Mouse (Mus musculus): ENCODE data around the gene Grm4. TPM values are rescaled to one million over a fixed set of nuclear protein-coding genes. Genes with fewer than 3 reads are reported as not detected.

Grm4 gene
- polyA plus RNA-seq, 1 experiment from 2014 or later = 11.0 TPM

DNA sequence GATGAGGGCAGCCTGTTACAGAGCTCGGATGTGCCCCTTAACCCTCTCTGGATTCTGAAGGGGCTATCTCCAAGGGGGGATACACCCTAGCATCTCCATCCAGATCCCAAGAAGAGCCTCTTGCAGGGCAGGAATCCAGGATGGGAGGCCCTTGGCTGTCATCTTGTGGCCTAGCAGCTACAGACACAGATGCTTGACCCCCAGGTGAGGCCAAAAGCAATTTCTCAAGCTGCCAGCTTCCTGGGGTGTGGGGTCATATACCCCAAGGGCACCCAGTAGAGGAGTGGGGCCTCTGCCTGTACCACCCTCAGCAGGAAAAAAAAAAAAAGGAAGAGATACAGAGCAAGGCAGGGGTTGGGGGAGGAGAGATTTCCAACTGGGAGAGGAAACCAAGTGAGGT lies 87.1 kb downstream of the Grm4 start:
- no peak overlapping the region for H3K9ac ChIP-seq (ENCODE audit: low read depth, low read length)
- no peak for ATAC-seq
- no peak overlapping the region for H3K4me2 ChIP-seq (ENCODE audit: low read length)
- no peak overlapping the region for H3K27ac ChIP-seq (ENCODE audit: low read length)
- no peaks in the 10 kb centered on the region for H3K9me3 ChIP-seq (replicated peaks; ENCODE audit: control insufficient read depth, low read length, poor library complexity, severe bottlenecking)
- no peak overlapping the region for H3K4me3 ChIP-seq (ENCODE audit: low read depth, low read length)
- 95% methylated on average over 1 of the region's 1 CpGs for WGBS
- peaks cover 3% of the 10 kb centered on the region; the same call in 1 of the 2 replicates for H3K36me3 ChIP-seq (ENCODE audit: control insufficient read depth, insufficient read depth, low read length)
- H3K4me1 ChIP-seq (ENCODE audit: control insufficient read depth, insufficient read depth, low read length) = peaks cover 10% of the 10 kb centered on the region
- no peaks in the 10 kb centered on the region for H3K27me3 ChIP-seq (ENCODE audit: control insufficient read depth, insufficient read depth, low read depth, low read length)

DNA sequence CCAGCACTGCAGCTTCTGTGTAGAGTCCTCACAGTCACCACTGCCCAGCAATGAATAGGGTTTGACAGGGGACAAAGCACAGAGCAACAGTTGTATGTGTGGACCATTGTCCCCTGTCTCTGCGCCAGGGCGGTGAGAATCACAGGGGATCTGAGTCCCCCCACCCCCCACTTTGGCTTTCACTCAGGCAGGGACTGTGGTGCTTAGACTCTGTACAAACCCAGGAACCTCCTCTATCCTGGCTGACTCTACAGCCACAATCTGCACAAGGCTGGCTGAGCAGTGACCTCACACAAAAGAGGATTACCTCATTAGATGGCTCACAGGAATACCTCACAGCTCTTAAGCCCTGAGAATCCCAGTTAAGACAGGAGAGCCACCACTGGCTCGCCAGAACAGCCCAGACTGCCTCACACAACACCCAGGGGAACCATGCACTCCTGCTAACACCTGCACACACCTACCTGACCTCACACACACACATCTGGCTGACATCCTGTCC lies 88.0 kb downstream of the Grm4 start:
- Histone ChIP-seq H3K27ac (ENCODE audit: low read length) (no peak overlapping the region), H3K4me1 (ENCODE audit: control insufficient read depth, insufficient read depth, low read length) (peaks cover 10% of the 10 kb centered on the region), H3K9ac (ENCODE audit: low read depth, low read length) (no peak overlapping the region), H3K4me2 (ENCODE audit: low read length) (no peak overlapping the region), H3K36me3 (ENCODE audit: control insufficient read depth, insufficient read depth, low read length) (peaks cover 3% of the 10 kb centered on the region; the same call in 1 of the 2 replicates), H3K9me3 (replicated peaks; ENCODE audit: control insufficient read depth, low read length, poor library complexity, severe bottlenecking) (peaks cover 4% of the 10 kb centered on the region), H3K27me3 (ENCODE audit: control insufficient read depth, insufficient read depth, low read depth, low read length) (no peaks in the 10 kb centered on the region), H3K4me3 (ENCODE audit: low read depth, low read length) (no peak overlapping the region)
- ATAC-seq = no peak
- 21% methylated on average over 3 of the region's 3 CpGs for WGBS

DNA sequence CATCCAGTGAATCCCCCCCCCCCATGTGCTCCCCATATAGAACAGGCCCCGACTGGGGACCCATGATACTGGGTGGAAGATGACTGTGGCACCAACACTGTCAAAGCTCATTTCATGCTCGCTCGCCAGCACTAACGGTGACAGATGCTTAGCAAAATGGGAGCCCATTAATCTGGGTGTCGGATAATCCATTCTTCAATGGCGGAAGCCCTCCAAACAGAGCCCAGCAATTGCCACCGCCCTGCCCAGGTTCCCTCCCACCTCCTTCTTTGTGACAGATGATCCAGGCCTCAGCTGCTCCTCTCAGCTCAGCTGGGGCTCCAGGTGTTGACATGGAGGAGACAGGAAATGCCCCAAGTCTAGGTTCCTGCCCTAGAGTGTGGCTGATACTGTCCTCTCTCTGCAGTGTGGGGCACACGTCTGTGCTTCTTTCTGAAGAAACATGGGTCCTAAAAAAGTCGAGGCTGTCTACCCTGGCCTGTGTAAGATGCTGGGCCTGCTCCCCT lies 89.0 kb downstream of the Grm4 start:
- Histone ChIP-seq H3K4me1 (ENCODE audit: control insufficient read depth, insufficient read depth, low read length) (peaks cover 10% of the 10 kb centered on the region), H3K36me3 (ENCODE audit: control insufficient read depth, insufficient read depth, low read length) (no peaks in the 10 kb centered on the region), H3K9me3 (replicated peaks; ENCODE audit: control insufficient read depth, low read length, poor library complexity, severe bottlenecking) (peaks cover 4% of the 10 kb centered on the region), H3K4me3 (ENCODE audit: low read depth, low read length) (no peak overlapping the region), H3K27me3 (ENCODE audit: control insufficient read depth, insufficient read depth, low read depth, low read length) (no peaks in the 10 kb centered on the region), H3K9ac (ENCODE audit: low read depth, low read length) (no peak overlapping the region), H3K4me2 (ENCODE audit: low read length) (no peak overlapping the region), H3K27ac (ENCODE audit: low read length) (no peak overlapping the region)
- 29% methylated on average over 9 of the region's 9 CpGs for WGBS
- no peak for ATAC-seq

DNA sequence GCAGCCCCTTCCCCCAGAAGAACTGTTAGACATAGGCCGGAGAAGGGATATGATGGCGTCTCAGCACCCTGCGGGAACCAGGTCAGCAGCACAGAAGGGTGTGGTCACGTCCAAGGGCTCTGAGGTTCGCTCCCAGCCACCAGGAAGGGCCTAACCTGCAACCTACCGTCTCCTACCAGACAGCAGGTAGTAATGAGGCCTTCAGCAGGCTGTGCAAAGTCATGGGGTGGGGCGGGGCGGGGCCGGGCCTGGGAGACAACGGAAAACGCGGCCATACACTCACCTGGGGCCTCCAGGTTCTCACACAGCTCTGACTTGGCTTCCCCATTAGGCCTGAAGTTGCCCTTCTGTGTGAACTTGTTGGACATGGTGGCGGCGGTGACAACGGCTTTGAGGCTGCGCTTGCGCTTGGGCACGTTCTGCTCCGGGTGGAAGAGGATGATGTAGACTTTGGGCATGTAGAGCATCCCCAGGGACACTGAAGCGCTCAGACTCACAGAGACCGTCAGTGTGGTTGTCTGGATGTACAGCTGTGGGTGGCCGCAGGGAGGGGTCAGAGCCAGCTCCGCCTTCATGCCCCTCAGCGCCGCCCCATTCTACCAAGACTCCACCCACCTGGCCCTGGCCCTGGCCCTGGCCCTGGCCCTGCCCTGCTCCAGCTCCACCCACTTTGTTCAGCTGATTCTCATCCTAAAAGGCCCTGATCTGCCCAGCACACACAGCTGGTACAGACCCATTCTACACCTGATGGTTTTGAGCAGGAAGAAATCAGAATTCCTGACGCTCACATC lies 90.0 kb downstream of the Grm4 start:
- WGBS = 90% methylated on average over 26 of the region's 26 CpGs
- no peaks in the 10 kb centered on the region for H3K27me3 ChIP-seq (ENCODE audit: control insufficient read depth, insufficient read depth, low read depth, low read length)
- H3K9me3 ChIP-seq (replicated peaks; ENCODE audit: control insufficient read depth, low read length, poor library complexity, severe bottlenecking) = peaks cover 4% of the 10 kb centered on the region
- ATAC-seq = no peak
- no peak overlapping the region for H3K9ac ChIP-seq (ENCODE audit: low read depth, low read length)
- no peaks in the 10 kb centered on the region for H3K36me3 ChIP-seq (ENCODE audit: control insufficient read depth, insufficient read depth, low read length)
- H3K27ac ChIP-seq (ENCODE audit: low read length) = no peak overlapping the region
- peaks cover 10% of the 10 kb centered on the region for H3K4me1 ChIP-seq (ENCODE audit: control insufficient read depth, insufficient read depth, low read length)
- no peak overlapping the region for H3K4me2 ChIP-seq (ENCODE audit: low read length)
- H3K4me3 ChIP-seq (ENCODE audit: low read depth, low read length) = no peak overlapping the region

DNA sequence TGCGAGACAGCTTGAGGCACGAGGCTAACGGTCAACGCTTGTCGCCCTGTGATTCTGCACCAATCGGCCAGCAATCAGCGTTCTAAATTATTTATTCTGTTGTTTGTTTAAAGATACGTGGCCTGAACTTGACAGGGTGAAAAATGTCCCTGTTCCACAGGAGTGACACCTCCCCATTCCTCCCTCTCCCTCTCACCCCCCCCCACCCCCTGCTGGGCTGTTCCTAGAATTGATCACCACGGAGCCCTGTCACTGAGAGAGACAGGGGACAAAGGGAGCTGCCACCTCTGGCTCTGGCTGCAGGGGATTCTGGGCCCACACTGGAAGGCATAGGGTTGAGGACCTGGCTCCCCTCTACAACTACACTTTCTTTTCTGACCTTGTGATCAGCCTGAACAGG lies 91.4 kb downstream of the Grm4 start:
- WGBS = 52% methylated on average over 9 of the region's 9 CpGs
- H3K9me3 ChIP-seq (replicated peaks; ENCODE audit: control insufficient read depth, low read length, poor library complexity, severe bottlenecking) = peaks cover 4% of the 10 kb centered on the region
- no peaks in the 10 kb centered on the region for H3K27me3 ChIP-seq (ENCODE audit: control insufficient read depth, insufficient read depth, low read depth, low read length)
- no peak overlapping the region for H3K4me3 ChIP-seq (ENCODE audit: low read depth, low read length)
- 0 out of 2 replicates have a peak, but pooled peaks cover 5% of the 10 kb centered on the region for H3K4me1 ChIP-seq (ENCODE audit: control insufficient read depth, insufficient read depth, low read length)
- ATAC-seq = no peak
- no peaks in the 10 kb centered on the region for H3K36me3 ChIP-seq (ENCODE audit: control insufficient read depth, insufficient read depth, low read length)
- no peak overlapping the region for H3K4me2 ChIP-seq (ENCODE audit: low read length)
- H3K27ac ChIP-seq (ENCODE audit: low read length) = no peak overlapping the region
- no peak overlapping the region for H3K9ac ChIP-seq (ENCODE audit: low read depth, low read length)

DNA sequence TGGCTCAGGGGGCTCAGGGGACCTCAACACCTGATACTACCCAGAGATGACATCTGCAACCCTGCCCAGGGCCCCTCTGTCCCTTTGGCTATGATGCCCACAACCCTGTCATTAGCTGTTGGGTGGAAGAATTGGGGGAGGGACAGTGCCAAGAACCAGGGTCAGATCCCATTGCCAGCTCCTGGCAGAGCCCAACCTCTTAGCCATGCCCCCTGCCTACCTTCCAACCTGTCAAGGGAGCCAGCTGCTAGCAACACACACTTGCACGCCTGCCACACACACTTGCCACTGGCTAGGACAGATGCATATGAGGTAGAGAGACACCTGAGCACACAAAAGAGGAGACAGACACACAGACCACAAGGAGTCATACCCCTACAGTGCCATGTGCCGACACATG lies 96.2 kb downstream of the Grm4 start:
- ATAC-seq = no peak
- no peak overlapping the region for H3K4me2 ChIP-seq (ENCODE audit: low read length)
- H3K4me1 ChIP-seq (ENCODE audit: control insufficient read depth, insufficient read depth, low read length) = peaks cover 19% of the 10 kb centered on the region
- no peaks in the 10 kb centered on the region for H3K27me3 ChIP-seq (ENCODE audit: control insufficient read depth, insufficient read depth, low read depth, low read length)
- WGBS = 81% methylated on average over 2 of the region's 2 CpGs
- no peak overlapping the region for H3K9ac ChIP-seq (ENCODE audit: low read depth, low read length)
- H3K27ac ChIP-seq (ENCODE audit: low read length) = no peak overlapping the region
- H3K9me3 ChIP-seq (replicated peaks; ENCODE audit: control insufficient read depth, low read length, poor library complexity, severe bottlenecking) = peaks cover 4% of the 10 kb centered on the region
- H3K36me3 ChIP-seq (ENCODE audit: control insufficient read depth, insufficient read depth, low read length) = no peaks in the 10 kb centered on the region
- no peak overlapping the region for H3K4me3 ChIP-seq (ENCODE audit: low read depth, low read length)

DNA sequence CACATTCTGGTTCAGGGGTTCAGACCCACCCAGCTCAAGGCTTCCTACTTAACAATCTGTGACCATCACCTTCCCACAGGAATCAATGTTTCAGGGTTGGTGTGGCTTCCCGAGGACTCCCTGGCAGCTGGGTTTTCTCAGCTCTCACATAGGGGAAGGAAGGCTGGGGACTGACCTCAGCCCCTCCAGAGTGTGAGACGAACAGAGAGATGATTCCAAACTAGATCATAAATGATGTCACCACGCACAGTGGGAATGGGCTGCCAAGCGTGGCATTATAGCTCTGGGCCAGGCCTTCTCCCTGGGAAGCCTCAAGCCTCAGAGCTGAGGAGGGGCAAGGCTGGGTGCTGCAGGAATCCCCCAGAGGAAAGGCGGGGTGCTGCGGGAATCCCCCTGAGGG lies 96.8 kb downstream of the Grm4 start:
- no peaks in the 10 kb centered on the region for H3K36me3 ChIP-seq (ENCODE audit: control insufficient read depth, insufficient read depth, low read length)
- H3K4me3 ChIP-seq (ENCODE audit: low read depth, low read length) = no peak overlapping the region
- H3K4me1 ChIP-seq (ENCODE audit: control insufficient read depth, insufficient read depth, low read length) = peaks cover 19% of the 10 kb centered on the region
- H3K27me3 ChIP-seq (ENCODE audit: control insufficient read depth, insufficient read depth, low read depth, low read length) = no peaks in the 10 kb centered on the region
- no peak overlapping the region for H3K9ac ChIP-seq (ENCODE audit: low read depth, low read length)
- no peak for ATAC-seq
- WGBS = 80% methylated on average over 6 of the region's 6 CpGs
- H3K9me3 ChIP-seq (replicated peaks; ENCODE audit: control insufficient read depth, low read length, poor library complexity, severe bottlenecking) = peaks cover 4% of the 10 kb centered on the region
- H3K27ac ChIP-seq (ENCODE audit: low read length) = no peak overlapping the region
- no peak overlapping the region for H3K4me2 ChIP-seq (ENCODE audit: low read length)

DNA sequence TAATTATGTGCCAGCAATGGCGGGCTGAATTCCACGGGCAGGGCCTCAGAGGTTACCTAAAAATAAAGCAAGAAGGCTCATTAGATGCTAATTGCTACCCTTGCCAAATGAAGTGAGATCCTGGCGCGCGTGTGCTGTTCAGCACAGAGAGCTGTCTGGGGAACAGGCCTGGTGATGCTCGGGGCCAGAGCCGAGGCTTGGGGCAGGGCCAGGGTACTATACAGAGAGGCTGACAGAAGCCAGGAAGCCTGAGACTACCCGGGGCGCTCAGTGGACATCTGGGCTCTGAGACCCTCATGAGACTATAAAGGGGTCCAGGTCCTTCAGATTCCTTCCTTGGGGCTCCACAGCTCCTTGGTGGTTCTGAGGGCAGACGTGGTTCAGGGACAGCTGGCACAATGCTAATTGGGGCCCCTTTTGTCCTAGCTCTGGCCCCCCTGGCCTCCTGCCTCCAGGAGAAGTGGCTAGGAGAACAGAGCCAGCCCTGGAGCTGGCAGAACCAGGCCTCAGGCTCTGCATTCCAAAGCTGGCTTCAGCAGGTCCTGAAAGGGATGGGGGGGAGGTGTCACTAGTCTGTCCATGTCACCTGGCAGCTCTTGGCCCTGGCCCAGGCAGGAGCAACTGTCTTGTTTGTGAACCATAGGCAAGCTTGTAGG lies 98.3 kb downstream of the Grm4 start:
- Histone ChIP-seq H3K9ac (ENCODE audit: low read depth, low read length) (peak overlapping the region; percentile 4; the same call in 1 of the 2 replicates), H3K4me2 (ENCODE audit: low read length) (no peak overlapping the region), H3K27me3 (ENCODE audit: control insufficient read depth, insufficient read depth, low read depth, low read length) (no peaks in the 10 kb centered on the region)

DNA sequence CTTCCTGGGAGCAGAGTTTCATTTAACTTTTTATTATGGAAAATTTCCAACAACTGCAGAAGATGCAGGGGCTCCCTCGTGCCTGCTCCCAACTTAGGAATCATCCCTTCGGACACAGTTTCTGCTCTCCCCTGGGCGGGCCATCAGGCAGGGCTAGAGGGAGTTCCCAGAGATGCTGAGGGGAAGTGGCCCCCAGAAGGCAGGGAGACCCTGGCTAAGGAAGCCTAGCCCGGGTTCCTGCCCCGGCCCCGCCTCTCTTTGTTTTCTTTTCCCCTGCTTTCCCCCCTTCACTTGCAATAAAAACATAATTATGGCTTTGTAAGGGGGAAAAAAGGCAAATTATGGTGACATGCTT lies 98.9 kb downstream of the Grm4 start:
- Histone ChIP-seq H3K9ac (ENCODE audit: low read depth, low read length) (peak overlapping the region; percentile 3; the same call in 1 of the 2 replicates), H3K27ac (ENCODE audit: low read length) (peak overlapping the region; percentile 72), H3K4me2 (ENCODE audit: low read length) (no peak overlapping the region), H3K27me3 (ENCODE audit: control insufficient read depth, insufficient read depth, low read depth, low read length) (no peaks in the 10 kb centered on the region), H3K36me3 (ENCODE audit: control insufficient read depth, insufficient read depth, low read length) (no peaks in the 10 kb centered on the region), H3K4me1 (ENCODE audit: control insufficient read depth, insufficient read depth, low read length) (peaks cover 19% of the 10 kb centered on the region), H3K4me3 (ENCODE audit: low read depth, low read length) (no peak overlapping the region), H3K9me3 (replicated peaks; ENCODE audit: control insufficient read depth, low read length, poor library complexity, severe bottlenecking) (no peaks in the 10 kb centered on the region)
- ATAC-seq = no peak
- 20% methylated on average over 6 of the region's 6 CpGs for WGBS

More for the DNA sequence above, 98.3 kb downstream of the Grm4 start:
- Histone ChIP-seq H3K27ac (ENCODE audit: low read length) (peak overlapping the region; percentile 72), H3K36me3 (ENCODE audit: control insufficient read depth, insufficient read depth, low read length) (no peaks in the 10 kb centered on the region), H3K4me1 (ENCODE audit: control insufficient read depth, insufficient read depth, low read length) (peaks cover 19% of the 10 kb centered on the region), H3K9me3 (replicated peaks; ENCODE audit: control insufficient read depth, low read length, poor library complexity, severe bottlenecking) (no peaks in the 10 kb centered on the region), H3K4me3 (ENCODE audit: low read depth, low read length) (no peak overlapping the region)
- peak; percentile 76 for ATAC-seq
- 12% methylated on average over 10 of the region's 10 CpGs for WGBS
